Mouse (Mus musculus): ENCODE data around the gene Bbx. TPM values are rescaled to one million over a fixed set of nuclear protein-coding genes. Genes with fewer than 3 reads are reported as not detected.
A peak's percentile ranks its signal among the peaks of the same experiment; 100 is the strongest.

Bbx gene
- polyA plus RNA-seq, 1 experiment, result 0.89 TPM

DNA sequence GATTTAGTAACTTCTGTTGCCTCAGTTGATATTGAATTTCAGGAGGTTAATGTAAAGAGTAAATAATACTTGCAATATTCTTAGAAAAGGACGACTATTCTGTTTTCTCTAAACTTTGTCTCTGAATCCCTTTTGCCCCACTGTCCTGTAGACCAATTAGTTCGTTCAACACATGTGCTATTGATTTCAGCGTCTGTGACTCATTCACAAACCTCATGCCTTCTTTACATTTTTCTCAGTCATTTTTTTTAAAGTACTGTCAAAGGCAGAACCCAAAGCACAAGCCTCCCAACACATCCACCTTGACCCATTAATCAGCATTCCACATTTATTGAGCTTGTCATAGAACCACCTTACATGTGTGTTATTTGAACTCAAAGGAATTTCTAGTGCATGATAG, 6.6 kb upstream of the Bbx start:
- no peaks in the 10 kb centered on the region for H3K36me3 ChIP-seq (replicated peaks; ENCODE audit: low read length)
- TF ChIP-seq GATA1 (IDR thresholded peaks at IDR 0.05; ENCODE audit: borderline replicate concordance, low read length), result no peak
- no peak for TF ChIP-seq FLI1 (IDR thresholded peaks at IDR 0.05; ENCODE audit: low read length)

GRCm38 (mm10) chr16:50437788-50438187, 5.6 kb upstream of the Bbx start:
- no peak overlapping the region for H3K4me3 ChIP-seq (replicated peaks)
- TF ChIP-seq FLI1 (IDR thresholded peaks at IDR 0.05; ENCODE audit: low read length) (no peak), GATA1 (IDR thresholded peaks at IDR 0.05; ENCODE audit: borderline replicate concordance, low read length) (no peak)
- peaks cover 8% of the 10 kb centered on the region for H3K4me1 ChIP-seq
- no peaks in the 10 kb centered on the region for H3K36me3 ChIP-seq (replicated peaks; ENCODE audit: low read length)
- no peaks in the 10 kb centered on the region for H3K27me3 ChIP-seq (replicated peaks)
- no peaks in the 10 kb centered on the region for H3K9me3 ChIP-seq

More for the DNA sequence above, 6.6 kb upstream of the Bbx start:
- Histone ChIP-seq H3K4me3 (replicated peaks) (no peak overlapping the region), H3K9me3 (no peaks in the 10 kb centered on the region), H3K27me3 (replicated peaks) (no peaks in the 10 kb centered on the region), H3K4me1 (peaks cover 6% of the 10 kb centered on the region)

DNA sequence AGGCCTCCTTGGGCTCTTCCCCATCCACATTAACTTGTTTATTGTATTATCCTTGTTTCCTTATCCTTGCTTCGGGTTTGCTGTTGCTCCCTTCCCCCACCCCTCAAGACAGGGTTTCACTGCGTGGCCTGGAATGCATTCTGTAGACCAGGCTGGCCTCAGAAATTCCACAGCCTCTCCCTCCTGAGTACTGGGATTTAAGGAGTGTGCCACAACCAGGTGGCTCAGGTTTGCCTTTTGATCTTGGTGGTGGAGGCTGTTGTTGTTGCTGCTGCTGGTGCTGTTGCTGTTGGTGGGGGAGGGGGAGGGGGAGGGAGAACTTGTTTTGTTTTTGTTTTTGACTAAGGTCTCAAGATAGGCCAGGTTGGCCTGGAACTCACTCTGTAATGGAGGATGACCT, 5.1 kb upstream of the Bbx start:
- Histone ChIP-seq H3K27me3 (replicated peaks) (no peaks in the 10 kb centered on the region), H3K4me3 (replicated peaks) (no peak overlapping the region), H3K36me3 (replicated peaks; ENCODE audit: low read length) (no peaks in the 10 kb centered on the region), H3K9me3 (no peaks in the 10 kb centered on the region), H3K4me1 (peaks cover 12% of the 10 kb centered on the region)
- no peak for TF ChIP-seq FLI1 (IDR thresholded peaks at IDR 0.05; ENCODE audit: low read length)
- no peak for TF ChIP-seq GATA1 (IDR thresholded peaks at IDR 0.05; ENCODE audit: borderline replicate concordance, low read length)

DNA sequence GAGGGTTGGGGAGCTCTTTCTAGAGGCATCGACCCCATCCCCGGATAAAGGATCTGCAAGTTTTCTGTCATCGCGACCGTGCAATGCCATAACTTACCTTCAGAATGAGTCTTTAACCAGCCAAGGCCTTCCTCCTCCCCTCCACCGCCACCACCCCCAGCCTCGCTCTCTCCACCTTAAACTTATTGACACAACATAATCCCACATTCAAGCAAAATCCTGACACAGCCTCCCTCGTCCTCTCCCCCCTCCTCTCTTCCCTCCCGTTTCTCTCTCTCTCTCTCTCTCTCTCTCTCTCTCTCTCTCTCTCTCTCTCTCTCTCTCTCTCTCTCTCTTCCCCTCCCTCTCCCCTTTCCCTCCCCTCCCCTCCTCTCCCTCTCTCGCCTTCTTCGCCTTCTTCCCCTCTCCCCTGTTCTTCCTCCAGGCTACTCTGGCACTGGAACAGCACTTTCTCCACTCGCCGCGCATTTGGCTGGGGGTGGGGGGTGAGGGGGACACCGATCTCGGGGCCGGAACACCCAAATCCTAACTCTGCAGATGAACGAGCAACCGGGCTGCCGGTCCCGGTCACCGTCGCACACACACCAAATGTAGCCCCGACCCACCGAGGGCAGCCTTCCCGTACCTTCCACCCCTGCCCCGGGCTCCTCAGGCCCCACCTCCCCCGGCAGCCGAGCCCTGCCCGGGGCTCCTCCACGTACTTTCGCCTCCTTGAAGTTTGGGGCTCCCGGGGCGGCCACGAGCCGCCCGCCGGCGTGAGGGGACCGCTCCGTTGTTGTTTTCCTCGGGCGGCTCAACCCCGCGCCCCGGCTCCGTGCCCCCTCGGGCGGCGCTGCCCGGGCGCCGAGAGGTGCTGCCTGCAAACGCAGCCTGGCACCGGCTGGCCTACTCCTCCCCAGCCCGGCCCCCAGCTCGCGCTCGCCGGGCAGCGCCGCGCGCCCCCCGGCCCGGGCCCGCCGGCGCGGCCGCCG, 894 bp downstream of the Bbx start:
- no peaks in the 10 kb centered on the region for H3K9me3 ChIP-seq
- peaks cover 15% of the 10 kb centered on the region for H3K36me3 ChIP-seq (replicated peaks; ENCODE audit: low read length)
- H3K4me3 ChIP-seq (replicated peaks), result peak overlapping the region; percentile 98
- H3K27me3 ChIP-seq (replicated peaks), result no peaks in the 10 kb centered on the region
- no peak for TF ChIP-seq FLI1 (IDR thresholded peaks at IDR 0.05; ENCODE audit: low read length)
- TF ChIP-seq GATA1 (IDR thresholded peaks at IDR 0.05; ENCODE audit: borderline replicate concordance, low read length), result no peak
- H3K4me1 ChIP-seq, result peaks cover 18% of the 10 kb centered on the region

DNA sequence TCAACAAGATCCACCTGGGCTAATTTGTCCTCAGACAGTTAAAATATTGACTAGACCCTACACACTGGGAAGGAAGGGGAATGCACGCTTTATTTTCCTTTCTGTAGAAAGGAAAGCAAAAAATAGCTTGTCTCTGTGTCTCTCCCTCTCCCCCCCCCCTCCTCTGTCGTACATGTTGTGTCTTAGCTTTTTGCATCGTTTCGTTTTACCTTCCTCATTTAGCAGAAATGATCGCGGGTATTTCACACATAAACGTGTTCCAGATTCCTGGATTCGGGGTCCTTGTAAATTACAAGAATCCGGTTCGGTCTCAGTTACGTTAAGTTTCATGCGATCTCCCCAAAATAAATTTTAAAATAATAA, 1.7 kb downstream of the Bbx start:
- H3K36me3 ChIP-seq (replicated peaks; ENCODE audit: low read length), result peaks cover 20% of the 10 kb centered on the region

DNA sequence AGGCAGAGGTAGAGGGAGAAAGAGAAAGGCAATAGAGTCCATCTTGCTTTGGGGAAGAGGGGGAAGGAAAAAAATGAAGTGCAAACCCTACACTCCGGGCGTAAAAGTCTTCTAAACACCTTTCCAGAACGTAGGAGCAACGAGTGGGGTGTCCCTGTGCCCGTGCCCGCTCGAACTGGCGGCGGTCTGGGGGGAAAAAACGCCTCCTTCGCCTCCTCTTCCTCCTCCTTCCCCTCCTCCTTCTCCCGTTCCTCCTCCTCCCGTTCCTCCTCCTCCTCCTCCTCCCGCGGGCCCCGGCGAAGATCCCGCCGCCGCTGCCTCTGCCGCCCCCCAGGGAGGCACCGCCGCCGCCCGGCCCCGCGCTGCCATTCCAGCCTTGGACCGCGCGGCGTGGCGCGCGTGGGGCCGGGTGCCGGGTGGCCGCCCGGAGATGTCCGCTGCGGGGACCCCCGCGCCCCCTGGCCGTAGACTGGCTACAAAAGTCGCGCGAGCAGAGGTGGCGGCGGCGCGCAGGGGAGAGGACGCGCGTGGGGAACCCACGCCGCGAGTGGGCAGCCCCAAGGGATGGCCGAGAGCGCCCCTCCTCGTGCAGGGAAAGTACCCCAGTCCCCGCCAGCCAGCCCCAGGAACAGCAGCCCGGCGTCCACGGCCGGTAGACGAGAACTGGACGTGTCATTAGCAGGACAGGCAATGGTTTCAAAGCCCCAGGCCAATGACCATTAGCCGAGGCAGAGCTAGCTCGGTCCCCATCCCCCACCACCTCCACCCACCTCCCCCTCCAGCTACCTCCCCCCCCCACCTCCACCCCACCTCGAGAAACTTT, 2.3 kb downstream of the Bbx start:
- H3K4me1 ChIP-seq, result peaks cover 18% of the 10 kb centered on the region
- no peak for TF ChIP-seq GATA1 (IDR thresholded peaks at IDR 0.05; ENCODE audit: borderline replicate concordance, low read length)
- TF ChIP-seq FLI1 (IDR thresholded peaks at IDR 0.05; ENCODE audit: low read length), result no peak
- peak overlapping the region; percentile 98 for H3K4me3 ChIP-seq (replicated peaks)
- H3K36me3 ChIP-seq (replicated peaks; ENCODE audit: low read length), result peaks cover 23% of the 10 kb centered on the region
- H3K27me3 ChIP-seq (replicated peaks), result no peaks in the 10 kb centered on the region
- no peaks in the 10 kb centered on the region for H3K9me3 ChIP-seq

More for the DNA sequence above, 1.7 kb downstream of the Bbx start:
- Histone ChIP-seq H3K27me3 (replicated peaks) (no peaks in the 10 kb centered on the region), H3K4me3 (replicated peaks) (peak overlapping the region; percentile 98), H3K9me3 (no peaks in the 10 kb centered on the region), H3K4me1 (peaks cover 18% of the 10 kb centered on the region)
- no peak for TF ChIP-seq FLI1 (IDR thresholded peaks at IDR 0.05; ENCODE audit: low read length)
- TF ChIP-seq GATA1 (IDR thresholded peaks at IDR 0.05; ENCODE audit: borderline replicate concordance, low read length), result no peak

- no peaks in the 10 kb centered on the region for H3K27me3 ChIP-seq (replicated peaks)
- H3K4me3 ChIP-seq (replicated peaks), result peak overlapping the region; percentile 98
- TF ChIP-seq FLI1 (IDR thresholded peaks at IDR 0.05; ENCODE audit: low read length), result no peak
- TF ChIP-seq GATA1 (IDR thresholded peaks at IDR 0.05; ENCODE audit: borderline replicate concordance, low read length), result no peak
- peaks cover 18% of the 10 kb centered on the region for H3K4me1 ChIP-seq
- H3K36me3 ChIP-seq (replicated peaks; ENCODE audit: low read length), result peaks cover 27% of the 10 kb centered on the region
- H3K9me3 ChIP-seq, result no peaks in the 10 kb centered on the region
Measured at GRCm38 (mm10) chr16:50428871-50429691, 3.1 kb downstream of the Bbx start.

DNA sequence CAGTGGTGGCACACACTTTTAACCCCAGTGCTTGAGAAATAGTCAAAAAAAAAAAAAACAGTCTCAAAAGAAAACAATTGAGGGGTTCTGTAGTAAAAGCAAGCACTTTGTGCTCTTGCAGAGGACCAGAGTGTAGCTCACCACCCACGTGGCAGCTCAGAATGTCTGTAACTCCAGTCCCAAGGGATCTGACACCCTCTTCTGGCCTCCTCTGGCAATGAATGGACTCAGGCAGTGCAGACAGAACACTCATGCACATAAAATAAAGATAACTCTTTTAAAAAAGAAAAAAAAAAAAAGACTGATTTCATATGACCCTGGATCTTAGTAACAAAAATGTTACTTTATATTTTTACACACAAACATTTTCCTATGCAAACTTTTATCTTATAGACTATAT, 12.1 kb downstream of the Bbx start:
- Histone ChIP-seq H3K4me3 (replicated peaks) (no peak overlapping the region), H3K36me3 (replicated peaks; ENCODE audit: low read length) (peaks cover 41% of the 10 kb centered on the region), H3K9me3 (no peaks in the 10 kb centered on the region), H3K4me1 (no peaks in the 10 kb centered on the region), H3K27me3 (replicated peaks) (no peaks in the 10 kb centered on the region)
- TF ChIP-seq GATA1 (IDR thresholded peaks at IDR 0.05; ENCODE audit: borderline replicate concordance, low read length), result no peak
- TF ChIP-seq FLI1 (IDR thresholded peaks at IDR 0.05; ENCODE audit: low read length), result no peak

DNA sequence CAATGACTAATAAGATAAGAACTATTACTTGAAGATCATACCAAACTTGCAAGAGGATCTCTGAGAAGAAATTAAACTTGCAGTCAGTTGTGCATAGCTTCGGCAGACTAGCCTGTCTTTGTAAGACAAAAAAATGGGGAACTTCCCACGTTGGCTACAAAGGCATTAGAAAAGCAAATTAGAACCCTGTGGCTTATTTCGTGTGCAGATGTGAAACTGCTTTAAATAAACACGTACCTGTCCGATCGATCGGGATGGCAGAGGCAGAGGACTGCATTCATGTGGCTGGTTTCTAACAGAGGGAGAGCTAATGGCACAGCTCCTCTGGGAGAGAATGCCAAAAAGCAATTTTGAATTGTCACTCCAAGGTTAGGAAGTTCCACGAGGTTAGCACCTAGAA, 16.8 kb downstream of the Bbx start:
- Histone ChIP-seq H3K4me3 (replicated peaks) (no peak overlapping the region), H3K4me1 (no peaks in the 10 kb centered on the region), H3K9me3 (no peaks in the 10 kb centered on the region), H3K27me3 (replicated peaks) (no peaks in the 10 kb centered on the region), H3K36me3 (replicated peaks; ENCODE audit: low read length) (peaks cover 39% of the 10 kb centered on the region)
- TF ChIP-seq FLI1 (IDR thresholded peaks at IDR 0.05; ENCODE audit: low read length) (no peak), GATA1 (IDR thresholded peaks at IDR 0.05; ENCODE audit: borderline replicate concordance, low read length) (no peak)
